Mouse (Mus musculus) limb, embryonic 14.5 days (tissue): ENCODE results near the gene 1810043G02Rik. TPM values are rescaled to one million over a fixed set of nuclear protein-coding genes. Genes with fewer than 3 reads are reported as not detected.

Source experiments
- ATAC-seq: fragments of 200-750 bp; cut with Nextera tagmentation; 2 replicates; pipeline ENCODE4 v1.8.0; 2017; ENCODE audit warnings: low read depth, moderate number of reproducible peaks, moderate TSS enrichment; ENCODE audit not compliant: low FRiP score
- DNase-seq: peaks from one replicate; pipeline ENCODE4 v3.0.0-alpha.2; 2015; ENCODE audit warnings: low spot score
- H3K27ac ChIP-seq: fragments of 300-500 bp; sonication (generic); replicated peaks from 2 replicates; pipeline ENCODE4 v1.5.1; 2014; ENCODE audit warnings: low read depth, mild to moderate bottlenecking, low read length, moderate library complexity, mixed read lengths
- H3K27me3 ChIP-seq: fragments of 300-500 bp; sonication (generic); 2 replicates; pipeline ENCODE4 v1.6.1; 2014; ENCODE audit warnings: low read length, mixed read lengths; ENCODE audit not compliant: control insufficient read depth, insufficient read depth
- H3K36me3 ChIP-seq: fragments of 300-500 bp; sonication (generic); 2 replicates; pipeline ENCODE4 v1.6.1; 2014; ENCODE audit warnings: mild to moderate bottlenecking, low read length, moderate library complexity, mixed read lengths; ENCODE audit not compliant: control insufficient read depth, insufficient read depth
- H3K4me1 ChIP-seq: fragments of 300-500 bp; sonication (generic); 2 replicates; pipeline ENCODE4 v1.6.1; 2014; ENCODE audit warnings: antibody characterized with exemption, low read length, mixed read lengths; ENCODE audit not compliant: control insufficient read depth, insufficient read depth
- H3K4me2 ChIP-seq: fragments of 300-500 bp; sonication (generic); replicated peaks from 2 replicates; pipeline ENCODE4 v1.6.1; 2014; ENCODE audit warnings: low read depth, mild to moderate bottlenecking, low read length, moderate library complexity; ENCODE audit not compliant: severe bottlenecking
- H3K4me3 ChIP-seq: fragments of 300-500 bp; sonication (generic); replicated peaks from 2 replicates; pipeline ENCODE4 v1.5.1; 2014; ENCODE audit warnings: low read length
- H3K9ac ChIP-seq: fragments of 300-500 bp; sonication (generic); 2 replicates; pipeline ENCODE4 v1.6.1; 2014; ENCODE audit warnings: mild to moderate bottlenecking, low read depth, low read length, moderate library complexity; ENCODE audit not compliant: severe bottlenecking
- H3K9me3 ChIP-seq: fragments of 300-500 bp; sonication (generic); 2 replicates; pipeline ENCODE4 v1.6.1; 2016; ENCODE audit warnings: low read length; ENCODE audit not compliant: control insufficient read depth
- POLR2A ChIP-seq: fragments of 200-500 bp; IDR thresholded peaks from 2 replicates; pipeline ENCODE4 v1.8.0; 2012; ENCODE audit warnings: inconsistent platforms, mild to moderate bottlenecking, moderate library complexity, borderline replicate concordance; ENCODE audit not compliant: insufficient read depth, insufficient read length; ENCODE audit errors: extremely low read depth
- whole genome bisulfite sequencing: fragments of 180-500 bp; shearing (Covaris S2); extraction: QIAGEN DNeasy Blood & Tissue Kit; methylation state at CpG from one replicate; pipeline ENCODE4 v1.1.7; 2014; 5-methylcytosine and 5-hydroxymethylcytosine counted together
- polyA plus RNA-seq, 2 experiments: library from polyadenylated mRNA; depleted of rRNA in 1 of 2; stranded (reverse) in 1 of 2; unstranded in 1 of 2; fragments of >200 nt; fragmentation: Nextera tagmentation in 1 of 2; extraction: Ambion mirVana in 1 of 2; gene quantifications; 2 replicates each; pipeline versions ENCODE4 v1.2.1 to v1.2.3; 2012 to 2014

1810043G02Rik gene
- polyA plus RNA-seq, 2 experiments = 26.5 to 42.9 TPM

DNA sequence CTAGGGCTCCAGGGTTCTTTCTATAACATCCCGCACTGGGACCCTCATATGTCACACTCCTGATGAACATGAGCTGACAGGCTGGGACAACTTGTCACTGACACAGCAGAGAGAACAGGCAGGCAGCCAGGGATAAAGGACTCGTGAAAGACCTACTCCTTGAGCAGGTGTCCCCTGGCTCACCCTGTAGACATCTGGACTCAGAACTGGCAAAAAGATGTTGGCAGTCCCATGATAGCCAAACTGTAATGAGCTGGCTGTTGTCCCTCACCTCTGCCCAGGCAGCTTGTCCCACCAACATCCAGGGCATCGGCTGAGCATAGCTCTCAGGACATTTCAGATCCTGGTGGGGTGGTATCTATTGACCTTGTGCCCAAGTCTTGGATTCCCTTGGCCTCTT, 17.3 kb downstream of the 1810043G02Rik start:
- Histone ChIP-seq H3K9ac (no peak overlapping the region), H3K4me3 (no peak overlapping the region), H3K27me3 (no peaks in the 10 kb centered on the region), H3K9me3 (no peaks in the 10 kb centered on the region), H3K27ac (no peak overlapping the region), H3K36me3 (peaks cover 95% of the 10 kb centered on the region), H3K4me1 (no peaks in the 10 kb centered on the region), H3K4me2 (no peak overlapping the region)
- TF ChIP-seq POLR2A = no peak
- 90% methylated on average over 3 of the region's 3 CpGs for WGBS
- ATAC-seq = no peak
- DNase-seq = no peak

GRCm38 (mm10) chr10:78000200-78000599, 21.9 kb downstream of the 1810043G02Rik start:
- H3K9ac ChIP-seq = no peak overlapping the region

DNA sequence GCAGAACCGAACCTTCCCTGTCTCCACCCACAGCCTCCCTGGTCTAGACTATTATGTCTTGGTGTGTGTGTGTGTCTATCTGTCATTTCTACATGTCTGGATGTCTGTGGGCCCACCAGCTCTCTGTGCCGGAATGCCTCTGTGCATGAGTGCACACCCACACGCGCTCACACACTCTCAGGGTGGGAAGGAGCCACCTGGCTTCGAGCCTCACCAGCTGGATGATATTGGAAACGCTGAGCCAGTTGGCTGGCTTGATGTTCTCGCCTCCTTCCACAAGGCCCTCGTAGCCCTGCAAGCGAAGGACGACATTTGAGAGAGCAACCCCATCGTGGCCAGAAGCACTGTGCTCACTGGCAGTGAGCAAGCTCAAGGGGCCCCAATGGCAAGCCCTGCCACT, 23.5 kb downstream of the 1810043G02Rik start:
- ATAC-seq (no peak), DNase-seq (no peak)
- Histone ChIP-seq H3K9ac (no peak overlapping the region), H3K27me3 (no peaks in the 10 kb centered on the region), H3K4me1 (peaks cover 3% of the 10 kb centered on the region), H3K9me3 (no peaks in the 10 kb centered on the region), H3K36me3 (peaks cover 74% of the 10 kb centered on the region), H3K4me3 (no peak overlapping the region), H3K4me2 (no peak overlapping the region), H3K27ac (no peak overlapping the region)
- no peak for TF ChIP-seq POLR2A
- WGBS = 89% methylated on average over 11 of the region's 11 CpGs

More at GRCm38 (mm10) chr10:78000200-78000599, 21.9 kb downstream of the 1810043G02Rik start:
- Histone ChIP-seq H3K27ac (no peak overlapping the region), H3K4me1 (no peaks in the 10 kb centered on the region), H3K9me3 (no peaks in the 10 kb centered on the region), H3K27me3 (no peaks in the 10 kb centered on the region), H3K4me2 (no peak overlapping the region), H3K36me3 (peaks cover 87% of the 10 kb centered on the region), H3K4me3 (no peak overlapping the region)
- WGBS = 85% methylated on average over 5 of the region's 5 CpGs
- no peak for TF ChIP-seq POLR2A
- ATAC-seq = no peak
- DNase-seq = no peak

GRCm38 (mm10) chr10:78002316-78002715, 24.0 kb downstream of the 1810043G02Rik start:
- H3K9ac ChIP-seq = no peak overlapping the region
- 93% methylated on average over 2 of the region's 2 CpGs for WGBS
- peaks cover 8% of the 10 kb centered on the region for H3K4me1 ChIP-seq
- DNase-seq (no peak), ATAC-seq (no peak)
- no peak overlapping the region for H3K4me2 ChIP-seq
- no peak for TF ChIP-seq POLR2A
- no peaks in the 10 kb centered on the region for H3K27me3 ChIP-seq
- H3K36me3 ChIP-seq = peaks cover 68% of the 10 kb centered on the region
- H3K27ac ChIP-seq = no peak overlapping the region
- no peaks in the 10 kb centered on the region for H3K9me3 ChIP-seq
- no peak overlapping the region for H3K4me3 ChIP-seq

- no peak overlapping the region for H3K4me3 ChIP-seq
- no peak for TF ChIP-seq POLR2A
- H3K9ac ChIP-seq = no peak overlapping the region
- H3K9me3 ChIP-seq = no peaks in the 10 kb centered on the region
- ATAC-seq = no peak
- H3K27me3 ChIP-seq = no peaks in the 10 kb centered on the region
- no peak for DNase-seq
- H3K27ac ChIP-seq = no peak overlapping the region
- H3K36me3 ChIP-seq = peaks cover 47% of the 10 kb centered on the region
- 86% methylated on average over 3 of the region's 3 CpGs for WGBS
- peaks cover 21% of the 10 kb centered on the region for H3K4me1 ChIP-seq
- no peak overlapping the region for H3K4me2 ChIP-seq
Observed at GRCm38 (mm10) chr10:78004479-78005100, 26.3 kb downstream of the 1810043G02Rik start.
